Mouse (Mus musculus) gastrocnemius, postnatal 36 days (tissue): ENCODE results near the gene Vmn2r118. TPM values are rescaled to one million over a fixed set of nuclear protein-coding genes. Genes with fewer than 3 reads are reported as not detected.

Experiments
- DNase-seq, 2 experiments: peaks; one replicate each; pipeline ENCODE4 v3.0.0; 2022
- intact Hi-C: fragments of 180-260 bp; cut with DNase I; formaldehyde crosslinking; loops from one replicate; pipeline ENCODE4 v1.15.1; 2025
- long read RNA-seq, 2 experiments: library from polyadenylated mRNA; stranded (forward); transcript quantifications; one replicate each; pipeline ENCODE4 v2.0.0; 2021
- total RNA-seq, 2 experiments: library from RNA; stranded (reverse); gene quantifications; 2 replicates each; pipeline ENCODE4 v1.2.3; 2021

The Vmn2r118 gene
- not detected for total RNA-seq
- long read RNA-seq, experiment 1: 0 reads
- long read RNA-seq, experiment 2: 0 reads

DNA sequence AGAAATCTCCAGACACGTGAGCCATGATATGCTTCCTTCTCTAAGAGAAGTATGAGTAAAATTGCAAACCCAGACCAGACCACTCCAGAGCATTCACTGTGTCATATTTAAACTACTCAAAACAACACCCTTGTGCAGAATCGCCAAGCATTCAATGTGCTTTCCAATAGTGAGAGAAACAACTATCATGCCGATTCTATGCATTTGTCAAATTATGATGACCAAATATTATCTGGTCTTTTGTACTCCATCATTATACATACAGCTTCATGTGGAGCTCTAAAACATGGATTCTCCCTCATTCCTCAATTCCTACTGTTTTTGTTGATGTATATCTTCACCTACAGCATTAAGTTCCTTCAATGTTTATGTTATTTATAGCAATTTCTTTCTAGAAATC is at the start of gene Vmn2r118:
Gene Vmn2r118 (minus strand): TSS at position 101 of the 400 bp plus-strand sequence.
- intact Hi-C loops: no loop called here
- no peak for DNase-seq

DNA sequence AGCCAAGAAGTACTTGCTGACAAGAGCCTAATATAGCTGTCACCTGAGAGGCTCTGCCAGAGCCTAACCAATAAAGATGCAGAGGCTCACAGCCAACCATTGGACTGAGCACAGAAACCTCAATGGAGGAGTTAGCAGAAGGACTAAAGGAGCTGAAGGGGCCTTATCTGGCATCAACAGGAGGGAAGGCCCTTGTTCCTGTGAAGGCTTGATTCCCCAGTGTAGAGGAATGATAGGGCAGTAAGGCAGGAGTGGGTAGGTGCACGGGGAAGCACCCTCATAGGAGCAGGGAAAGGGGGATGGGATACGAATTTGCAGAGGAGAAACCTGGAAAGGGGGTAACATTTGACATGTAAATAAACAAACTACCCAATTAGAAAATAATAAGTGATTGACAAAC is 36.1 kb upstream of the Vmn2r118 start:
- intact Hi-C loops: no loop called here
- DNase-seq: no peak

- intact Hi-C loops: no loop called here
- DNase-seq: no peak
Observed at GRCm38 (mm10) chr17:55590838-55591237, 34.2 kb downstream of the Vmn2r118 start.

DNA sequence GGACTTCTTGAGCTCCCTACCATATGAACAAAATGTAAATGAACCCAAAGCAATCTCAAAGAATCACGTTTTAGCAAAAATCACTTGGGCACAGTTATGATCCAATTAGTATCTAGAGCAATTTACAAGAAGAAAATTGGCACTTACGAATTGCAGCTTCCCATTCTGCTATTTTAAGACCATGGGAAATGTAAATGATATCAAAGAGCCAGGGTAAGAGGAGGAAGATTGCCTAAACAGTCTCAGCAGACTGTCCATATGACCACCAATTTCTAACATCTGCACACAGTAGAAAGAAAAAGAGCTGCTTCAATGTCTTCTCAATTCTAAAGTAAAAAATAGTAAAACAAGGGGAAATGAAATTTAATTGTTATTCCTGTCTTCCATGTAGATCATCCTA is 63.2 kb downstream of the Vmn2r118 start:
- DNase-seq: no peak
- intact Hi-C loops: no loop called here

GRCm38 (mm10) chr17:55548476-55548875 is 76.5 kb downstream of the Vmn2r118 start:
- intact Hi-C loops: no loop called here
- DNase-seq: no peak

Other genes with a start within 250 kb of the Vmn2r118 start
- not detected for gene St6gal2, start 179.8 kb downstream of the Vmn2r118 start, total RNA-seq
- 1 to 10 TPM; 1.3 to 1.4 TPM for gene Pot1b, start 87.4 kb upstream of the Vmn2r118 start, total RNA-seq
- under 1 TPM; 0.08 to 0.17 TPM for gene Adgre4, start 124.8 kb upstream of the Vmn2r118 start, total RNA-seq